Mouse (Mus musculus) embryonic facial prominence, embryonic 14.5 days (tissue): Measurements from ENCODE around the gene Ms4a1. TPM values are rescaled to one million over a fixed set of nuclear protein-coding genes. Genes with fewer than 3 reads are reported as not detected.
"Not testable (repeated sequence)": the region's sequence is repeated elsewhere in the genome, so short reads cannot be mapped to it uniquely, and the experiment has no call there.

Source experiments
- ATAC-seq: fragments of 200-750 bp; cut with Nextera tagmentation; 2 replicates; pipeline ENCODE4 v1.8.0; 2017; ENCODE audit warnings: low read depth, moderate number of reproducible peaks, moderate TSS enrichment
- DNase-seq: peaks from one replicate; pipeline ENCODE4 v3.0.0-alpha.2; 2015; ENCODE audit warnings: low spot score
- H3K27ac ChIP-seq: fragments of 300-500 bp; sonication (generic); replicated peaks from 2 replicates; pipeline ENCODE4 v1.5.1; 2014; ENCODE audit warnings: low read depth, mild to moderate bottlenecking, low read length, moderate library complexity
- H3K27me3 ChIP-seq: fragments of 300-500 bp; sonication (generic); replicated peaks from 2 replicates; pipeline ENCODE4 v1.6.1; 2014; ENCODE audit warnings: low read length; ENCODE audit not compliant: control insufficient read depth, insufficient read depth
- H3K36me3 ChIP-seq: fragments of 300-500 bp; sonication (generic); 2 replicates; pipeline ENCODE4 v1.6.1; 2014; ENCODE audit warnings: low read length, mixed read lengths; ENCODE audit not compliant: control insufficient read depth, insufficient read depth
- H3K4me1 ChIP-seq: fragments of 300-500 bp; sonication (generic); 2 replicates; pipeline ENCODE4 v1.6.1; 2014; ENCODE audit warnings: antibody characterized with exemption, low read length; ENCODE audit not compliant: control insufficient read depth, insufficient read depth
- H3K4me2 ChIP-seq: fragments of 300-500 bp; sonication (generic); 2 replicates; pipeline ENCODE4 v1.6.1; 2014; ENCODE audit warnings: low read depth, mild to moderate bottlenecking, low read length, moderate library complexity, mixed read lengths
- H3K4me3 ChIP-seq: fragments of 300-500 bp; sonication (generic); 2 replicates; pipeline ENCODE4 v1.5.1; 2014; ENCODE audit warnings: low read depth, mild to moderate bottlenecking, low read length
- H3K9ac ChIP-seq: fragments of 300-500 bp; sonication (generic); 2 replicates; pipeline ENCODE4 v1.6.1; 2014; ENCODE audit warnings: low read depth, mild to moderate bottlenecking, low read length, moderate library complexity, mixed read lengths
- H3K9me3 ChIP-seq: fragments of 300-500 bp; sonication (generic); 2 replicates; pipeline ENCODE4 v1.6.1; 2016; ENCODE audit warnings: low read length; ENCODE audit not compliant: control insufficient read depth
- WGBS: fragments of 180-500 bp; shearing (Covaris S2); extraction: QIAGEN DNeasy Blood & Tissue Kit; methylation state at CpG from one replicate; pipeline ENCODE4 v1.1.7; 2014; 5-methylcytosine and 5-hydroxymethylcytosine counted together
- polyA plus RNA-seq: library from polyadenylated mRNA; unstranded; fragments of >200 nt; fragmentation: Nextera tagmentation; extraction: Ambion mirVana; gene quantifications from 2 replicates; pipeline ENCODE4 v1.2.1, GENCODE M21; 2014

Ms4a1 gene
- polyA plus RNA-seq: not detected in 2 replicates

- no peak for DNase-seq
- WGBS: 86% methylated on average over 8 of the region's 8 CpGs
- H3K27me3 ChIP-seq: no peaks in the 10 kb centered on the region
- ATAC-seq: no peak
- H3K9ac ChIP-seq: no peak within 1 kb of the TSS
- no peaks in the 10 kb centered on the region for H3K9me3 ChIP-seq
- H3K4me1 ChIP-seq: no peaks in the 10 kb centered on the region
- no peak within 1 kb of the TSS for H3K27ac ChIP-seq
- H3K36me3 ChIP-seq: no peaks in the 10 kb centered on the region
- H3K4me3 ChIP-seq: no peak within 1 kb of the TSS
- no peak within 1 kb of the TSS for H3K4me2 ChIP-seq
These were observed at the start of gene Ms4a1 for GRCm38 (mm10) chr19:11266052-11266845. Ms4a1 (minus strand) TSS chr19:11266241.

- Histone ChIP-seq H3K27ac (no peak within 1 kb of the TSS), H3K4me2 (no peak within 1 kb of the TSS), H3K9ac (no peak within 1 kb of the TSS), H3K4me3 (no peak within 1 kb of the TSS), H3K27me3 (no peaks in the 10 kb centered on the region), H3K4me1 (no peaks in the 10 kb centered on the region), H3K9me3 (no peaks in the 10 kb centered on the region), H3K36me3 (no peaks in the 10 kb centered on the region)
- DNase-seq: no peak
- ATAC-seq: no peak
- 61% methylated on average over 1 of the region's 1 CpGs for WGBS
These were observed 48.3 kb upstream of the Ms4a1 start, which contains the start of gene Ms4a14 for GRCm38 (mm10) chr19:11314354-11314753. Ms4a14 (minus strand) TSS chr19:11314454.

- Histone ChIP-seq H3K4me2 (no peak overlapping the region), H3K9me3 (no peaks in the 10 kb centered on the region), H3K27ac (no peak overlapping the region), H3K9ac (no peak overlapping the region), H3K4me1 (no peaks in the 10 kb centered on the region), H3K4me3 (no peak overlapping the region), H3K36me3 (no peaks in the 10 kb centered on the region), H3K27me3 (no peaks in the 10 kb centered on the region)
- ATAC-seq: no peak
- no peak for DNase-seq
These were observed 42.8 kb upstream of the Ms4a1 start for GRCm38 (mm10) chr19:11308888-11309287.

- H3K36me3 ChIP-seq, H3K4me3 ChIP-seq, H3K9ac ChIP-seq, H3K27ac ChIP-seq, H3K4me2 ChIP-seq, ATAC-seq, DNase-seq, H3K9me3 ChIP-seq, H3K27me3 ChIP-seq, H3K4me1 ChIP-seq: not testable (repeated sequence)
- 46% methylated on average over 4 of the region's 4 CpGs for WGBS
These were observed 33.5 kb upstream of the Ms4a1 start for GRCm38 (mm10) chr19:11299529-11299928.

GRCm38 (mm10) chr19:11298939-11299338 is 32.9 kb upstream of the Ms4a1 start:
- ATAC-seq: no peak
- Histone ChIP-seq H3K36me3 (no peaks in the 10 kb centered on the region), H3K9ac (no peak overlapping the region), H3K4me2 (no peak overlapping the region), H3K4me1 (no peaks in the 10 kb centered on the region), H3K27me3 (no peaks in the 10 kb centered on the region), H3K27ac (no peak overlapping the region), H3K9me3 (no peaks in the 10 kb centered on the region), H3K4me3 (no peak overlapping the region)
- no peak for DNase-seq
- 42% methylated on average over 2 of the region's 2 CpGs for WGBS

- not testable (repeated sequence) for H3K27ac ChIP-seq, H3K36me3 ChIP-seq, H3K27me3 ChIP-seq, H3K4me3 ChIP-seq, H3K9me3 ChIP-seq, ATAC-seq, H3K9ac ChIP-seq, DNase-seq, H3K4me1 ChIP-seq
- 11% methylated on average over 3 of the region's 3 CpGs for WGBS
- peak overlapping the region; percentile 59 for H3K4me2 ChIP-seq
These were observed 27.6 kb upstream of the Ms4a1 start for GRCm38 (mm10) chr19:11293616-11294015.

- H3K9ac ChIP-seq: peak overlapping the region; percentile 62
- H3K27ac ChIP-seq: peak overlapping the region; percentile 70
- no peaks in the 10 kb centered on the region for H3K9me3 ChIP-seq
- no peaks in the 10 kb centered on the region for H3K27me3 ChIP-seq
- H3K4me1 ChIP-seq: no peaks in the 10 kb centered on the region
- H3K4me3 ChIP-seq: peak overlapping the region; percentile 40
- WGBS: 5% methylated on average over 12 of the region's 12 CpGs
- peak overlapping the region; percentile 59 for H3K4me2 ChIP-seq
- ATAC-seq: peak; percentile 30; the same call in 1 of the 2 replicates
- DNase-seq: peak; percentile 58
- no peaks in the 10 kb centered on the region for H3K36me3 ChIP-seq
These were observed 26.9 kb upstream of the Ms4a1 start for GRCm38 (mm10) chr19:11292990-11293389.

GRCm38 (mm10) chr19:11283773-11284172 is 17.7 kb upstream of the Ms4a1 start, which contains the start of gene Ms4a5:
Ms4a5 (minus strand) TSS chr19:11283873.
- H3K9me3 ChIP-seq: no peaks in the 10 kb centered on the region
- DNase-seq (no peak), ATAC-seq (no peak)
- H3K4me2 ChIP-seq: no peak within 1 kb of the TSS
- no peak within 1 kb of the TSS for H3K9ac ChIP-seq
- no peak within 1 kb of the TSS for H3K4me3 ChIP-seq
- 98% methylated on average over 2 of the region's 2 CpGs for WGBS
- H3K4me1 ChIP-seq: no peaks in the 10 kb centered on the region
- no peak within 1 kb of the TSS for H3K27ac ChIP-seq
- H3K27me3 ChIP-seq: no peaks in the 10 kb centered on the region
- H3K36me3 ChIP-seq: no peaks in the 10 kb centered on the region

GRCm38 (mm10) chr19:11280223-11280622 is 14.2 kb upstream of the Ms4a1 start:
- Histone ChIP-seq H3K27me3 (no peaks in the 10 kb centered on the region), H3K36me3 (no peaks in the 10 kb centered on the region), H3K9me3 (no peaks in the 10 kb centered on the region), H3K4me3 (no peak overlapping the region), H3K27ac (no peak overlapping the region), H3K4me1 (no peaks in the 10 kb centered on the region), H3K4me2 (no peak overlapping the region), H3K9ac (no peak overlapping the region)
- ATAC-seq (no peak), DNase-seq (no peak)
- WGBS: 86% methylated on average over 3 of the region's 3 CpGs
